Mouse (Mus musculus) heart, postnatal 4 days (tissue): ENCODE results near the gene Gm20816. TPM values are rescaled to one million over a fixed set of nuclear protein-coding genes. Genes with fewer than 3 reads are reported as not detected.
"Not testable (repeated sequence)": the region's sequence is repeated elsewhere in the genome, so short reads cannot be mapped to it uniquely, and the experiment has no call there.

Experiments
- DNase-seq: peaks from one replicate; pipeline ENCODE4 v3.0.0; 2021
- total RNA-seq, 2 experiments: library from RNA; stranded (reverse); gene quantifications; 2 replicates each; pipeline ENCODE4 v1.2.3; 2021

Gm20816 gene
- total RNA-seq: not detected

DNA sequence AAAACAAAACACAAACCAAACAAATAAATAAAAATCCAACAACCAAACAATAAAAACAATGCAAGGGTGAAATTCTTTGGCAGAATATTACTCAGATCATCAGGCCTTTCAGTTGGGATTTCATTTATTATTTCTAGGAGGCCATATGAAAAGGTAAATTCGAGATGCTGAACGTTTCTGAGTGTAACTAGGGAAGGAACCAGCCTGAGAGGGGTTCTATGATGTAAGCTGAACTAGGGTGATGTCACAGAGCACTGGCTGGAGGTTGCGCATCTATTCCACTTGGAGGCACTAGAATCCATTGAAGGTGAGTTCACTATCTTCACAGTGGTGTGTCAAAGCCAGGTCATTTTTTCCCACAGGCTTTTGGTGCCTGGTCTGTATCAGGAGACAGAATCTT is at the start of gene Gm20816:
Gene Gm20816 (plus strand): TSS at position 301 of the 400 bp plus-strand sequence.
- not testable (repeated sequence) for DNase-seq

Other genes with a start within 250 kb of the Gm20816 start
- not detected for gene Gm20937, start 243.1 kb upstream of the Gm20816 start, total RNA-seq